Mouse (Mus musculus) right cerebral cortex, postnatal 4 days (tissue): ENCODE measurements at regions not wholly inside any gene's neighbourhood (a gene's known extent, or its start where the extent isn't known, plus 50 kb on each side); places are given as distances from the start of the nearest gene placed in this dataset.

Experiments used
- DNase-seq: peaks from one replicate; pipeline ENCODE4 v3.0.0-alpha.2; 2022

GRCm38 (mm10) chr6:111621684-111622480, 651.7 kb upstream of the Lmcd1 start:
- no peak for DNase-seq

- no peak for DNase-seq
Measured at GRCm38 (mm10) chr6:111622481-111623139, 650.9 kb upstream of the Lmcd1 start.

GRCm38 (mm10) chr6:111623140-111623497, 650.4 kb upstream of the Lmcd1 start:
- no peak for DNase-seq

DNA sequence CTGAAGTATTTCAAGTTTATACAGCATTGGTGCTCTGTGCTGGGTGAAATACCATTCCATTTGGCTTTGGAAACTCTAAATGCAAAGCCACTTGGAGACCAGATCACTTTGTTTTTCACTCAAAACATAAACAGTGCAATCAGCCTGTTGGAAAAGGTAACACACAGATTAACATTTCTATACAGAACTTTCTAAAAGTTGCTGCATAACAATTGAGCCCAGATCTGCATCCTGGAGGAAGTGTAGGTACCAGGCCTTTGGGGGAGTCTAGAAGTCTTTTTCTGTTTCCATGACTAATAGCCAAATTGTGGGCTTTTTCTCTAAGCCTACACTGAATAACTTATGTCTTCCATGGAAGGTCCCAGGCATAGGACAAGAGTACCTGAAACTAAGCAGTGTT, 648.1 kb upstream of the Lmcd1 start:
- no peak for DNase-seq

GRCm38 (mm10) chr6:111652736-111653135, 620.8 kb upstream of the Lmcd1 start:
- DNase-seq: no peak

- no peak for DNase-seq
Measured at GRCm38 (mm10) chr6:111659957-111660356, 613.6 kb upstream of the Lmcd1 start.

- no peak for DNase-seq
Measured at GRCm38 (mm10) chr6:111664603-111665002, 609.0 kb upstream of the Lmcd1 start.

- no peak for DNase-seq
Measured at GRCm38 (mm10) chr6:111684911-111685310, 588.6 kb upstream of the Lmcd1 start.

DNA sequence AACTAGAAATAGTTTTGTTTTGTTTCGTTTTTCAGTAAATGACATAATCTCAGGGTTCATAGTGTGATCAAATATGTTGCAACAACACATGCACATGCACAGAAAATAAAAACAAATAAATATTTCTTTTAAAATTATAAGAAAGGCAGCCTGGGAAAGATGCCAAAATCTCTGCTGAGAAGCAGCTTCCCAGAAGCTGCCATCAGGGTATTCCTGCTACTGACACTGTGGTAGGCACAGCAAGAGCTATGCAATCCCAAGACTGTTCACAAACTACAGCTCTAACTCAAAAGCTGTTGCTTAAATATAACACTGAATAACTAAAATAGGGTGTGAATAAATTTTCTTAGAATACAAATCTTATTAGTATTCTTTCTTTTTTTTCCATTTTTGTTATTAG, 570.7 kb upstream of the Lmcd1 start:
- no peak for DNase-seq

GRCm38 (mm10) chr6:111708277-111708676, 565.3 kb upstream of the Lmcd1 start:
- DNase-seq: no peak

DNA sequence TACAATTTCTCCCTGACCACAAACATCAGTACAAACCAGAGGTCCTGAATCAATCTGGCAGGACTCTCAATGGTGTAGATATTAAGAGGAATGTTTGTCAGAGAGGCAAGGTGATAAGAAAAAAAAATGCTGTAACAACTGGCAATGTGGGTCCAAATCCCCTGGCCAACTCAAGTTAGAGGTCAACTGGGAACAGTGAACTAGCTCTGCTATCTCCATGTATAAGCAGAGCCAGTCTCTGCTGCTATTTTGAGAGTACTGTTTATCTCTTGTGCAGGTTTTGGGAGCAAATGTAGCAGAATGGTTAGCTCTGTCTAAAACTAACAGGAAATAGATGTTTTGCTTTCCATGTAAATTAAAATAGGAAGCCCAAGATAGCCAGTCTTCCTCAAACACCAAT, 547.6 kb upstream of the Lmcd1 start:
- no peak for DNase-seq

- no peak for DNase-seq
Measured at GRCm38 (mm10) chr6:111730381-111730780, 543.2 kb upstream of the Lmcd1 start.

DNA sequence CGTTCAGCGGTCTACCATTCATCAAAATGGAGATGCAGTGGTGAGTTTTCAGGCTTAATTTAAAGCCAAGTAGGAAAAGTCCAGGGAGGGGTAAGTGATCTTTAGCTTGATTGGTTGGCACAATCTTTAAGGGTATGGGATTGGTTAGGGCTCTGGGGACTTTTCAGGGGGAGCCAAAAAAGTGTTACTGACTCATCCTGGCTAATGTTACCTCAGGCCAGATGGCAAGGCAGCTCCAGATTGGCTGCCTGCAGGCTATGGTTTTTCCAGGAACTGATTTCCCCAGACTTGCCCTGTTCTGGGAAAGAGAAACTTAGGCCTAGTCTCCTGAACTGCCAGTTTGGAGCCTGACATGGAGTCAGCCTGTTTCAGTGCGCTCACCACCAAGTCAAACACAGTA, 539.6 kb upstream of the Lmcd1 start:
- no peak for DNase-seq

DNA sequence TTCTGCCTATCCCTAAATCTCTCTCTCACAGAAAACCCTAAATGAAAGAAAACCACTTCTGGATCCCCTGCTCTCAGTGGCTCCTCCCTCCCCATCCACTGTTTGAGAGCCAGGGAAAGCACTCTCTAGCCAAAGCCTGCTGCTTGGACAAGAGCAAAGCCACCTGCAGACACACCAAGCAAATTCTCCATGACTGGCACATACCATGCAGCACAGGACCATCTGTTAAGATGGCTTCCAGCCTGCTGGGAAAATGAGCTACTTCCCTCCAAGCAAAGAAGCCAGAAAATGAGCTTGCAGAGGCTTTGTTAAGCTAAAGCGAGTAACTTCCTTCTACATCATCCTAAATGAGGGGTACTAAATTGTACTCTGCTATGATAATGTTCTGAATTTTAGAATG, 534.6 kb upstream of the Lmcd1 start:
- peak; percentile 23 for DNase-seq

DNA sequence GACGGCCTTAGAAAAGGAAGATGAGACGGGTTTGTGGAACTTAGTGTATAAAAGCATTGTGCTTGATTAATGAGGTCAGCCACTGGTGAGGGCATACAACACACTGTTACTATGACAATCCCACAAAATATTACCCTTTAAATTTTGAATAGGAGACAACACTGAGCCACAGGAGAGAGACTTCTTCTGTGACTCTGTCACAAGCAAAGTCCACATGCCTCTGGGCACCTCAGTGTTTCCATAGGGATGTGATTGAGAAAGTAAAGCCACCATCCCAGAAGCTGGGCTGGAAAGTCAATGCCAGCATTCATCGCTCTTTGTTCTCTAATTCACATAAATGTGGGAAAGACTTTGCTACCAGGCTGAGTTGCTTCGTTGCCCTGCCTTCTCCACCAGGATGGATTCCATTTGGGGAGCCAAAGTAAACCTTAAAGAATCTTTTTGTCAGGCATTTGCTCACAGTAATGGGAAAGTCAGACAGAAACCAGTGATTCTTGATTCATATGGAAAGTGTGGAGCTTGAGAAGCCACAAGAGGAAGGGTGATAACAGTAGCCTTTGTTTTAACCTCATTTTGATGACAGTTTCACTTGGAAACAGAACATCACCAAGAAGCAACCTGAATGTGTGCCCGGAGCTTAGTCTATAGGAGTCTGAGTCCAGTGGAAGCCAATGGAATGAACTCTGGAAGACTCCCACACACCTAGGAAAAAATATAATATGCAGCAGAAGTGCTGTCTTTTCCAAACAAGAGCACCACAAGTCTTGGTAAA, 491.7 kb upstream of the Lmcd1 start:
- no peak for DNase-seq

- no peak for DNase-seq
Measured at GRCm38 (mm10) chr6:111808611-111809010, 464.9 kb upstream of the Lmcd1 start.

DNA sequence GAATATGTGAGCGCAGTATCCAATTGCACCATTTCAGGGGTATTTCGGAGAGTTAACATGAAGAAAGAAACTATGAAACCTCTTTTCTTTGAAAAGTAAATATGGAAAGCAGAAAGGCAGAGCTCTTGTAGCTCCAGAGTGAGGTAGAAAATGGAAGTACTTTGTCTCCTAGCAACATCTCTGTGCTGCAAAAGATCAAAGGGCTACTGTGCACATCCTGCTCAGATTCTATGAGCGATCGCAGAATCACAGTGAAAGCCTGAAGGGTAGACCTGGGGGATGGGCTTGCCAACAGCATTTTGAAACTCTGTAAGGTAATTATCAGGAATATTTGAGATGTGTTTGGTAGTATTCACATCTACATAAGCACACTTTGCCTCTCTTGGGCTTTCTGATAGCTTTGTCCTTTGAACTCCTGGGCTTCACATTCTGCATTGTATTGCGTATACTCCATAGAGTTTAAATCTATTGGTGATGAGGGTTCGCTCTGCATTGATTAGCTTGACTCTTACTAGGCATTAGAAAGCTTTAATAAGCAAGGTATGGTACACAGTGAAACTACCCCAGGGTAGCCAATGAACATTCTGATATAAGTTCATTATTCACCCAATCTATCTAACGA, 459.5 kb upstream of the Lmcd1 start:
- no peak for DNase-seq

DNA sequence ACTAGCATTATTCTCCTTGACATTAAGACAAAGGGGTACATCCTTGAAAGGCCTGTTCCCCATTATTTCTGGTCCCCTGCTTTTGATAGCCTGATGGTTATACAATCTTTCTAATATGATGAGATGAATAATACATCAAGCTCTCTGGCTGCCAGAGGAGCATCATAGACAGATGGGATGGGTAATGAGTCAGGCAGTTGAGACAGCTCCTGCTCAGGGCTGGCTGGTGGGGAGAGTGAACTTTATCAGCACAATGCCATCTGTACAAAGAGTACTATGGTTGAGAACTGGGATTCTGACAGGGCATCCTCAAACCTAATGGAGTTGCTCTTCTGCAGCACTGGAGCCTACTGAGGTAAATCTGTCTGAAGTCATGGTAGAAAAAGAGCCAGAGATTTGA, 458.4 kb upstream of the Lmcd1 start:
- DNase-seq: no peak

GRCm38 (mm10) chr6:111820265-111820664, 453.3 kb upstream of the Lmcd1 start:
- no peak for DNase-seq

DNA sequence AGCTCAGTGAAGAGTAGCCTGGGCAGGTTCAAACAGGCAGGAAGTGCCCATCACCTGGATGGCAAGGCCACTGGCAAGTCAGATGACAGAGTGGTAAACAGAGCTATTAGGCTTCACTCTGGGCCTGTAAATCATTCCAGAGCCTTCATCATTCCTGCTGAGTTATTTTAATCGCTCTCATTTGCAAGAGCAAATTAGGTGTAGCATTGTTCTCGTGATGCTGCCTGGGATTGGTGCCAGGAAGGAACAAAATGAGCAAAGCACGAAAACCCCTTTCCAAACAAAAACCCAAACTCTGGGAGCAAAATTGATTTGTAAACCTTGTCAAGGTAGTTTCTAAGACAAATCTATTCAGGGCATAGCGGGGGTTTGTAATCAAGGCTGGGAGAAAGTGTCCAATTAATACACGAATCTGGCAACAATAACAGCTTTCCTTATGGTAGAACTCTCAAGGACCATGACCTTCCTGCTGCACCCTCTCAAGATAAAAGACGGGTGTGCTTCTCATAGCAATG, 429.2 kb upstream of the Lmcd1 start:
- peak; percentile 6 for DNase-seq

- DNase-seq: no peak
Measured at GRCm38 (mm10) chr6:111866101-111866598, 407.4 kb upstream of the Lmcd1 start.

GRCm38 (mm10) chr6:111882557-111882956, 391.0 kb upstream of the Lmcd1 start:
- DNase-seq: no peak

GRCm38 (mm10) chr6:111883946-111884345, 389.6 kb upstream of the Lmcd1 start:
- no peak for DNase-seq
